Mouse (Mus musculus) stomach, adult 2 months (tissue): ENCODE results near the gene Nucb1. TPM values are rescaled to one million over a fixed set of nuclear protein-coding genes. Genes with fewer than 3 reads are reported as not detected.

Experiments used
- polyA plus RNA-seq: library from polyadenylated mRNA; depleted of rRNA; stranded (reverse); fragments of >200 nt; gene quantifications from 2 replicates; pipeline ENCODE4 v1.2.3, GENCODE M21; 2012; rRNA removed

The Nucb1 gene
- polyA plus RNA-seq = 280 and 281 TPM in 2 replicates

DNA sequence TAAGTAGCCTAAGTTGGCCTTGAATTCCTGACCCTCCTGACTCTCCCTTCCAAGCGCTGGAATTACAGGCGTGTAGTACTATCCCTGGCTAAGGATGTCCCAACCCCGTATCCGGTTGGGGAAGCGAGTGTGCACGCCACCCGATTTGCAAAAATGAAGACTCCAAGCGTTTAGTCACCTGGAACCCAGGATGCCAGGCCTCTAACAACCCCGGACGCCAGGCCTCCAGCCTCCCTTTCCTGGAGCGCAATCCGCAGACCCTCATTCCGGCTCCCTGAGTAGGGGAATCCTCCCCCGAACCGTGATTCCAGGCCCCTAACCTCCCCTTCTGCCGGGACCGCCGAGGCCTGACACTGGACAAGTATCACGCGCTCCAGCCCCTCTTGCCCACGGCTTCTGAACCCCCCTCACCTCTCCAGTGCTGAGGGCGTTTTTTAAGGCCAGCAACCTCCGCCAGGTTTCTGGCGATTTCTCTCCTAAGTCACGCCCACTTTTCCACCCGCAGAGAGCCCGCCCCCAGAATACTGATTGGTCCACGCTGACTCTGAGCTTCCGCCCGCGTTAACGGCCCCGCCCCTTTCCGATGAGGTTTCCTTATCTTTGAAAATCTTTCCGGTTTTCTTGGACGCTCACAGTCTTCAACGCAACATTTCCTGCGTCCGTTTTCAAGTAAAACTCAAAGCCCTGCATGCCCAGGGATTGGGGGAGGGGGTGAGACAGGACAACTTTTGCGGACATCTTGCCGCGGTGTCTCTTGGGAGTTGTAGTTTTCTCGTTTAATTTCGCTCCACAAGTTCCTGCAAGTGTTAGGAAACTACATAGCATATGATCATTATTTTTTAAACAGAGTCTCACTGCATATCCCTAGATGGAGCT is at the start of gene Nucb1:
Gene Nucb1 (minus strand): TSS at position 495 of the 876 bp plus-strand sequence.

GRCm38 (mm10) chr7:45554744-45555143 is 44.5 kb upstream of the Nucb1 start, which contains the start of gene Hsd17b14:
Gene Hsd17b14 (plus strand): TSS chr7:45554893.

DNA sequence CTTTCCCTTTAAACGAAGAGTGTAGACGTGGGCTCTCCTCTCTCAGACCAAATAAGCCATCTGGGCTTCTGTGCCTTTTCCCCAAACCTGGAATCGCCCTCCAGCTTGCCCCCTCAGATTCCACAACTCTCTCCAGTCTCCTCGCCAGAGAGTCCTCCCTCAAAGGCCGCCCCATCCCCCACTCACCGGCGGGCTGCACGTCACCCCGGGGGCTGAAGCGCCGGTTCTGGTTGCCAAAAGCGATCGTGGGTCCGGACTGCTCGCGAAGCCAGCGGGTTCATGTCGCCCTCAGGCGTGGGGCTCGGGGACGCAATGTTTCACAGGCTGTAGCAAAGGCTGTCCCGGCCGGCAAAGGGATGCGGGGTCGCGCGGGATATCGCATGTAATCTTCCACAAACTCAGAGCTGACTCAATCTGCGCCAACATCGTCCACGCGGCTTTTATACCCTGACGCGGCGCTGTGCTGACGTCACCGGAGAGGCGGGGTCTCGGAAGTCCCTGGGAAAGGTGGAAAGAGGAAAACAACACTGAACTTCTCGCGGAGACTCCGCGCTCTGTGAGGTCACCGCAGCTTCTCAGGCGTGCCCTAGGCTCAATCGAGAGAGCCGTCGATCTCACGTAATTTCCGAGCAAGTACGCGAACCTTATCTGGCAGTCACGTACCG is 15.7 kb upstream of the Nucb1 start, which contains the start of the genes Ppp1r15a and Plekha4:
Gene Ppp1r15a (minus strand): TSS at position 460 of the 665 bp plus-strand sequence.
Gene Plekha4 (plus strand): TSS at position 522 of the 665 bp plus-strand sequence.

DNA sequence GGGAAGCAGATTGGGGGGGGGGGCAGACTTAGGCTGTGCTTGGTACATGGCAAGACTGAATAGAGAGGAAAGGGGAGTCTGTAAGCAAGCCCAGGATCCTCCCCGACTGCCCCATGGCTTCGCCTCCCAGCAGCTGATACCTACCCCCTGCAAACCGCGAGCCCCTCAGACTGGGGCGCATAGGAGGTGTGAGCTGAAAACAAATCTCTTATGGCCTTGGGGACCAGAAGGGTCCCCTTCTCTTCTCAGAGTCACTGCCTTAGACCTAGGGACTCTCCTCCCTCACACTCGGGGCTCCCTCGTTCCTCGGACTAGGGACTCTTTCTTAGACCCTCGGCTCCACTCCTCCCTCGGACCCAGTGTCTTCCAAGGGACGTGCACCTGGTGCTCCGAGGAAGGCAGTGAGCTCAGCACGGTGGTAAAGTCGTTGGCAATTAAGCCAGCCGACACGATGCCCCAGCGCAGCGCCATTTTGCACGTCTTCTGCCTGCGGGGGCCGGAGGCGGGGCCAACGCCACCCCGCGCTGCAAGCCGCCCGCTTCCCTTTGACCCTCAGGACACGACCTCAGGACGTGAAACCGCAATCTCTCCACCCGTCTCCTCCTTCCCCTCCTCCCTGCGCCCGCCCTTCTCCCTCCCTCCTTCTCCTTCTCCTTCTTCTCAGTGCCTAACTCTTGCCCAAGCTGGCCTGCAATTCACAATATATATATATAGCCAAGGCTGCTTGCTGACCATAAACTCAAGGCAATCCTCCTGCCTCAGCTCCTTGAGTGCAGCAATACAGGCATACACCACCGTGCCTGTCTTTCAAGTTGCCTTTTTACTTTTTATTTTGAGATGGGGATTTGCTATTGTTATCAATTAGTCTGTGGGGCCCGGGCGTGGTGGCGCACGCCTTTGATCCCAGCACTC is 21.7 kb downstream of the Nucb1 start, which contains the start of gene Dhdh:
Gene Dhdh (minus strand): TSS at position 513 of the 912 bp plus-strand sequence.

DNA sequence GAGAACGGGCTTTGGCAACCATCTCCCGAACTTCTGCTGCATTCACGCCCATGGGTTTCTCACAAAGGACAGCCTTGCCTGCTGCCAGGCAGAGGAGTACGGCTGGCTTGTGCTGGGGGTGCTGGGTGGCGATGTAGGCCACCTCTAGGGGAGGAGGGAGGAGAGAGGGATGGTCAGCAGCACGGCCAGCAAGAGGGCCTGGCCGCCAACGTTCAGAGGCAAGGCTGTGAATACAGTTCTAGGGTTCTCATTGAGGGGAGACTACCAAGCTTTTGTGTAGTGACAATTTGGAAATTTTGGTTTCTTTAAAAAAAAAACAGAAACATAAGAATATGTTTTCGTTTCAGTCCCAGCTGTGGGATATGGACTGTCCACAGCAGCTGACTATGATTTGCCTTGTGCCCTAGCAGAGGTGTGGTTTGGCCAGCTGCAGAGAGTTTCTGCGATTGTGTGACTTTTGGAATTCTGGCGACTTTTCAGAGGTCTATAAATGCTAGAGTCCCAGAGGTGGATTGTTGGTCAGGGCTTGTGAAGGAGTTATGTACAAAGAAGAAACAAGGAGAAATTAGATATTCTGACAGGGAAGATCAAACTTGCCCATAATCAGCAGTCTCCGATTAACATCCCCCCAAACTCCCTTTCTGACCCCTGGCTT is 23.3 kb downstream of the Nucb1 start, which contains the start of gene Gm45808:
Gene Gm45808 (minus strand): TSS at position 51 of the 655 bp plus-strand sequence.

DNA sequence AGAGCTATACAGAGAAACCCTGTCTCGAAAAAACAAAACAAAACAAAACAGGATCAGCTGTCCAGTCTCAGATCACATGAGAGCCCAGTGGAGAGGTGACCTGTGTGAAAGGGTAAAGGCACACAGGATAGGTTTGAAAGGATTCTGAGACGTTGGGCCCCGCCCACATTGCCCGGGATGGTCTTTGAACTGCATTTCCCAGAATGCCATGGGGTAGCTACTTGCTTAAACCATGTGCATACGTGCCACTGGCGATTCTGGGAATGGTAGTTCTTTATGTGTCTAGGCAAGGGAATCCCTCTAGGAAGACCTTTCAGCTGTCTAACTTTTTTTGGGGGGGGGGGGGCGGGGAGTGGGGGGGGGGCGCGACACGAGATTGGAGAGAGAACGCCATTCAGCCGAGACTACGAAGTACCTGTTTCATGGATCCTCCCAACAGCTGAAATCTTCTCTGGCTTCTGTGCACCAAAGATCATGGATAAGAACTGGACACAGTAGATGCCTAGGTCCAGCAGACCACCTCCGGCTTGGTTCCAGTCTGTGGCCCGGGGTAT is 28.8 kb downstream of the Nucb1 start, which contains the start of gene Tulp2:
Gene Tulp2 (plus strand): TSS at position 504 of the 554 bp plus-strand sequence.

GRCm38 (mm10) chr7:45466283-45467089 is 43.7 kb downstream of the Nucb1 start, which contains the start of gene Bax:
Gene Bax (minus strand): TSS chr7:45466898.

GRCm38 (mm10) chr7:45459564-45460140 is 50.6 kb downstream of the Nucb1 start, which contains the start of gene Ftl1:
Gene Ftl1 (minus strand): TSS chr7:45459884.

Other genes with a start within 250 kb of the Nucb1 start
- gene Slc6a21, start 232.9 kb downstream of the Nucb1 start, polyA plus RNA-seq = not detected in 2 replicates
- gene Trpm4, start 176.6 kb downstream of the Nucb1 start, polyA plus RNA-seq = 50.9 and 54.1 TPM in 2 replicates
- gene Hrc, start 175.1 kb downstream of the Nucb1 start, polyA plus RNA-seq = 0.43 and 1.2 TPM in 2 replicates
- gene Ppfia3, start 143.4 kb downstream of the Nucb1 start, polyA plus RNA-seq = 14.7 and 20.9 TPM in 2 replicates
- 3.8 and 4.1 TPM in 2 replicates for gene Lin7b, start 139.8 kb downstream of the Nucb1 start, polyA plus RNA-seq
- gene Snrnp70, start 114.7 kb downstream of the Nucb1 start, polyA plus RNA-seq = 79.4 and 100 TPM in 2 replicates
- 1.2 and 1.9 TPM in 2 replicates for gene Kcna7, start 104.8 kb downstream of the Nucb1 start, polyA plus RNA-seq
- gene Ntf5, start 96.7 kb downstream of the Nucb1 start, polyA plus RNA-seq = 0.84 and 0.85 TPM in 2 replicates
- 0.16 and 0.27 TPM in 2 replicates for gene Lhb, start 89.6 kb downstream of the Nucb1 start, polyA plus RNA-seq
- gene Gys1, start 75.6 kb downstream of the Nucb1 start, polyA plus RNA-seq = 22.4 and 23.8 TPM in 2 replicates
- 27.7 and 27.9 TPM in 2 replicates for gene Ruvbl2, start 72.3 kb downstream of the Nucb1 start, polyA plus RNA-seq
- 4,280 and 5,118 TPM in 2 replicates for gene Ftl1, start 50.5 kb downstream of the Nucb1 start, polyA plus RNA-seq
- 72.5 and 92.5 TPM in 2 replicates for gene Bax, start 43.5 kb downstream of the Nucb1 start, polyA plus RNA-seq
- gene Tulp2, start 28.5 kb downstream of the Nucb1 start, polyA plus RNA-seq = 0.09 TPM in 1 of 2 replicates, not detected in the other
- gene Gm45808, start 23.6 kb downstream of the Nucb1 start, polyA plus RNA-seq = not detected in 2 replicates
- gene Dhdh, start 21.6 kb downstream of the Nucb1 start, polyA plus RNA-seq = 0.18 and 0.20 TPM in 2 replicates
- 19.7 and 42.6 TPM in 2 replicates for gene Ppp1r15a, start 15.9 kb upstream of the Nucb1 start, polyA plus RNA-seq
- gene Plekha4, start 15.9 kb upstream of the Nucb1 start, polyA plus RNA-seq = 5.0 and 10.4 TPM in 2 replicates
- gene Hsd17b14, start 44.5 kb upstream of the Nucb1 start, polyA plus RNA-seq = 7.6 and 14.6 TPM in 2 replicates
- 101 and 114 TPM in 2 replicates for gene Bcat2, start 59.7 kb upstream of the Nucb1 start, polyA plus RNA-seq
- gene Fgf21, start 105.1 kb upstream of the Nucb1 start, polyA plus RNA-seq = 0.09 TPM in 1 of 2 replicates, not detected in the other
- gene Fut1, start 106.9 kb upstream of the Nucb1 start, polyA plus RNA-seq = 0.60 and 1.6 TPM in 2 replicates
- 0.11 and 0.29 TPM in 2 replicates for gene Izumo1, start 111.4 kb upstream of the Nucb1 start, polyA plus RNA-seq
- 8.6 and 10.0 TPM in 2 replicates for gene Rasip1, start 117.1 kb upstream of the Nucb1 start, polyA plus RNA-seq
- gene Mamstr, start 129.6 kb upstream of the Nucb1 start, polyA plus RNA-seq = 2.1 and 3.5 TPM in 2 replicates
- 40.4 and 57.4 TPM in 2 replicates for gene Fut2, start 156.0 kb upstream of the Nucb1 start, polyA plus RNA-seq
- 0.94 and 3.5 TPM in 2 replicates for gene Ntn5, start 173.6 kb upstream of the Nucb1 start, polyA plus RNA-seq
- gene Sec1, start 184.0 kb upstream of the Nucb1 start, polyA plus RNA-seq = 0.08 and 0.23 TPM in 2 replicates
- gene Car11, start 189.4 kb upstream of the Nucb1 start, polyA plus RNA-seq = 7.3 and 11.6 TPM in 2 replicates
- gene Dbp, start 194.7 kb upstream of the Nucb1 start, polyA plus RNA-seq = 8.9 and 12.6 TPM in 2 replicates
- gene Rpl18, start 205.1 kb upstream of the Nucb1 start, polyA plus RNA-seq = 950 and 1,663 TPM in 2 replicates
- gene Sphk2, start 207.6 kb upstream of the Nucb1 start, polyA plus RNA-seq = 62.1 and 73.9 TPM in 2 replicates
- 134 and 147 TPM in 2 replicates for gene Fam83e, start 210.8 kb upstream of the Nucb1 start, polyA plus RNA-seq
- gene Spaca4, start 215.4 kb upstream of the Nucb1 start, polyA plus RNA-seq = not detected in 2 replicates